Mouse (Mus musculus) right cerebral cortex, adult 18-20 months (tissue): ENCODE data around the gene AY074887.

Source experiments
- DNase-seq: peaks from one replicate; pipeline ENCODE4 v3.0.0; 2022; ENCODE audit warnings: mixed read lengths

The AY074887 gene

DNA sequence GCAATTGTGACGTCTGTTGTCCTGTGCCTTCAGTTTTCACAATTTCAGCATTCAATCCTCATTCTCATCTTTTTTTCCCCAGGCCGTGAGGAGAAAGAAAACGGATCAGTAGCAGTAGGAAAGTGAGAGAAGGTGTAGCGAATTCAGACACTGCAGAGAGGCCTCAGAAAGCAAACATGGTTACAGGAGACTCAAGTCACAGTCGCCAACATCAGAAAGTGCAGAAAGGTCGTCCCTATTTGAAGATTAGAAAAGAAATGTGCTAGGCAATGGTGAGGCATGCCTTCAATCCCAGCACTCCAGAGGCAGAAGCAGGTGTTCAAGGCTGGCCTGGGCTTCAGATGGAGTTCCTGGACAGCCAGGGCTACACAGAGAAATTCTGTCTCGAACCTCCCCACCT lies 35.2 kb downstream of the AY074887 start:
- no peak for DNase-seq

DNA sequence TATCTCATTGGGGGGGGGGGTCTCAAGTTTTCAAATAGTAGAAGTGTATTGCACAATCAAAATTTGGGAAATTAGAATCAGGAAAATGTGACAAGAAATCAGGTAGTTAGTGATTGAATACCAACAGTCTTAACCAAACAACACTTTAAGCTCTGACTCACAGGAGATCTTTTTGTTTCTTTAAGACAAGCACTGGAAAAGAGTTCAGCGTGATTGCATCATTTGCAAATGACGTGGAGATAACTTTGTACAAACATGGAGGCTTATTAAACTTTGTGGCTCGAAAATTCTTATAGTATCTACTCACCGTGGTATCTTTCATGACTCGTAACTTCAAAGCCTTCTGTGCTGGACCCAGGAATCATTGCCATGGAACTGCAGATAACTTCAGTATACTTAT lies 41.4 kb downstream of the AY074887 start:
- DNase-seq: no peak
